28 mouse cellular contexts compared by ENCODE assay signal in genomic region chr1:180523320-180523719, GRCm38 (mm10). TPM values are rescaled to one million over a fixed set of nuclear protein-coding genes. Genes with fewer than 3 reads are reported as not detected.
"Had no signal": no experiment of that assay in that cellular context is flagged by ENCODE, and none has a peak within 500 bp of the region (broad histone marks: within the 10 kb centered on the region; RNA-seq: fewer than 3 reads in every experiment).

No protein-coding gene starts in this region.

- DNase-seq: cerebellum, adult 8-10 months; cerebellum, adult 9-10 months; cerebellum, adult 9-11 months; cerebellum, postnatal 10 days; cerebellum, postnatal 14 days; cerebellum, postnatal 25 days; cerebellum, postnatal 36 days; embryo, embryonic 11 days; forebrain, postnatal 0 days; gastrocnemius, adult 2 months; gastrocnemius, postnatal 10 days; gastrocnemius, postnatal 14 days; gastrocnemius, postnatal 25 days; gastrocnemius, postnatal 36 days; heart, adult 11 months; heart, adult 18-20 months; heart, adult 2 months had no signal

- H3K4me3 ChIP-seq: embryonic facial prominence, embryonic 10.5 days; embryonic facial prominence, embryonic 12.5 days; embryonic facial prominence, embryonic 13.5 days; embryonic facial prominence, embryonic 15.5 days; erythroblast, embryonic 14.5 days; forebrain, embryonic 10.5 days; forebrain, embryonic 12.5 days; forebrain, embryonic 13.5 days; forebrain, embryonic 15.5 days; gastrocnemius, adult 2 months; heart, adult 2 months had no signal

- H3K27me3 ChIP-seq: embryonic facial prominence, embryonic 12.5 days; forebrain, embryonic 12.5 days; forebrain, embryonic 13.5 days; forebrain, embryonic 15.5 days had no signal

- H3K36me3 ChIP-seq: embryonic facial prominence, embryonic 10.5 days; embryonic facial prominence, embryonic 12.5 days; embryonic facial prominence, embryonic 13.5 days; embryonic facial prominence, embryonic 15.5 days; forebrain, embryonic 10.5 days; forebrain, embryonic 12.5 days; forebrain, embryonic 15.5 days had no signal

- H3K4me2 ChIP-seq: embryonic facial prominence, embryonic 12.5 days; embryonic facial prominence, embryonic 13.5 days; embryonic facial prominence, embryonic 15.5 days; forebrain, embryonic 12.5 days; forebrain, embryonic 13.5 days; forebrain, embryonic 15.5 days had no signal

RNA-seq across cellular contexts. Expression of gene Stum, which starts 40.0 kb away (rescaled TPM):
- total RNA-seq: common myeloid progenitor, adult 5-6 weeks; granulocyte monocyte progenitor cell, adult 5-6 weeks had no signal
- polyA plus RNA-seq: erythroblast, embryonic 14.5 days had no signal
